Mouse (Mus musculus): Measurements from ENCODE around the gene Negr1.

- TF ChIP-seq CTCF (conservative IDR thresholded peaks at IDR 0.05; ENCODE audit: insufficient read depth, insufficient read length, low read depth, low read length) (no peak), POLR2A (IDR thresholded peaks at IDR 0.05; ENCODE audit: low read depth, low read length) (no peak)
These were observed 359.8 kb downstream of the Negr1 start for GRCm38 (mm10) chr3:156921369-156921768.

Measured in kidney, adult 2 months (tissue).